Mouse (Mus musculus) kidney, adult 18-20 months (tissue): ENCODE measurements around the gene Agbl4.

ENCODE experiments used
- DNase-seq: peaks from one replicate; pipeline ENCODE4 v3.0.0; 2021

The Agbl4 gene

GRCm38 (mm10) chr4:111284625-111285024 is 887.2 kb downstream of the Agbl4 start:
- no peak for DNase-seq

GRCm38 (mm10) chr4:111294528-111295241 is 897.2 kb downstream of the Agbl4 start:
- no peak for DNase-seq

- no peak for DNase-seq
Measured at GRCm38 (mm10) chr4:111306518-111306917, 909.1 kb downstream of the Agbl4 start.

GRCm38 (mm10) chr4:111307166-111307565 is 909.7 kb downstream of the Agbl4 start:
- no peak for DNase-seq

- DNase-seq, result no peak
Measured at GRCm38 (mm10) chr4:111307633-111308032, 910.2 kb downstream of the Agbl4 start.

- no peak for DNase-seq
Measured at GRCm38 (mm10) chr4:111308572-111309288, 911.3 kb downstream of the Agbl4 start.

- DNase-seq, result no peak
Measured at GRCm38 (mm10) chr4:111327094-111327493, 929.6 kb downstream of the Agbl4 start.

- DNase-seq, result no peak
Measured at GRCm38 (mm10) chr4:111327760-111328373, 930.4 kb downstream of the Agbl4 start.

GRCm38 (mm10) chr4:111329501-111329900 is 932.0 kb downstream of the Agbl4 start:
- no peak for DNase-seq

GRCm38 (mm10) chr4:111332864-111333263 is 935.4 kb downstream of the Agbl4 start:
- DNase-seq, result no peak

GRCm38 (mm10) chr4:111349965-111350364 is 952.5 kb downstream of the Agbl4 start:
- DNase-seq, result no peak

- DNase-seq, result no peak
Measured at GRCm38 (mm10) chr4:111350615-111351525, 953.4 kb downstream of the Agbl4 start.

GRCm38 (mm10) chr4:111356584-111357115 is 959.2 kb downstream of the Agbl4 start:
- DNase-seq, result no peak

GRCm38 (mm10) chr4:111357176-111357575 is 959.7 kb downstream of the Agbl4 start:
- DNase-seq, result no peak

GRCm38 (mm10) chr4:111364199-111364598 is 966.7 kb downstream of the Agbl4 start:
- DNase-seq, result no peak

- no peak for DNase-seq
Measured at GRCm38 (mm10) chr4:111367771-111368170, 970.3 kb downstream of the Agbl4 start.

GRCm38 (mm10) chr4:111377159-111377558 is 979.7 kb downstream of the Agbl4 start:
- DNase-seq, result peak; percentile 64

- no peak for DNase-seq
Measured at GRCm38 (mm10) chr4:111378071-111378470, 980.6 kb downstream of the Agbl4 start.

GRCm38 (mm10) chr4:111383101-111383500 is 985.6 kb downstream of the Agbl4 start:
- peak; percentile 60 for DNase-seq

GRCm38 (mm10) chr4:111390736-111391135 is 993.3 kb downstream of the Agbl4 start:
- no peak for DNase-seq

GRCm38 (mm10) chr4:111399784-111400183 is 1002.3 kb downstream of the Agbl4 start:
- DNase-seq, result no peak

GRCm38 (mm10) chr4:111400676-111401075 is 1003.2 kb downstream of the Agbl4 start:
- DNase-seq, result no peak

GRCm38 (mm10) chr4:111403243-111403642 is 1005.8 kb downstream of the Agbl4 start:
- DNase-seq, result no peak
